Mouse (Mus musculus) kidney, adult 2 months (tissue): Measurements from ENCODE around the gene Gm33543. TPM values are rescaled to one million over a fixed set of nuclear protein-coding genes. Genes with fewer than 3 reads are reported as not detected.

Experiments
- DNase-seq: peaks from one replicate; pipeline ENCODE4 v3.0.0; 2021
- H3K27ac ChIP-seq: fragments of 200-500 bp; 2 replicates; pipeline ENCODE4 v1.5.1; 2012; ENCODE audit warnings: low read depth, low read length, control low read depth, inconsistent platforms; ENCODE audit not compliant: insufficient read depth
- H3K27me3 ChIP-seq: fragments of 200-500 bp; replicated peaks from 2 replicates; pipeline ENCODE4 v1.6.1; 2012; ENCODE audit warnings: mild to moderate bottlenecking, moderate library complexity, low read length, inconsistent platforms; ENCODE audit not compliant: control insufficient read depth, insufficient read depth
- H3K36me3 ChIP-seq: fragments of 200-500 bp; 2 replicates; pipeline ENCODE4 v1.6.1; 2012; ENCODE audit warnings: mild to moderate bottlenecking, moderate library complexity, low read length, inconsistent platforms; ENCODE audit not compliant: control insufficient read depth, insufficient read depth
- H3K4me1 ChIP-seq: fragments of 200-500 bp; 2 replicates; pipeline ENCODE4 v1.6.1; 2011; ENCODE audit warnings: low read length; ENCODE audit not compliant: control insufficient read depth, insufficient read depth
- H3K4me3 ChIP-seq: fragments of 200-500 bp; 2 replicates; pipeline ENCODE4 v1.5.1; 2011; ENCODE audit warnings: mild to moderate bottlenecking, low read depth, low read length, control low read depth; ENCODE audit not compliant: insufficient read depth
- CTCF ChIP-seq: fragments of 200-500 bp; conservative IDR thresholded peaks from 2 replicates; pipeline ENCODE4 v1.5.1; 2011; ENCODE audit warnings: low read depth, mild to moderate bottlenecking, control low read depth, low read length, moderate library complexity, mixed read lengths; ENCODE audit not compliant: insufficient read depth, insufficient read length
- POLR2A ChIP-seq: fragments of 200-500 bp; IDR thresholded peaks from one replicate; pipeline ENCODE4 v1.6.1; 2011; ENCODE audit warnings: low read depth, low read length, control low read depth
- WGBS: fragments of 180-500 bp; shearing (Covaris S2); methylation state at CpG from one replicate; pipeline ENCODE4 v1.1.7; 2018; 5-methylcytosine and 5-hydroxymethylcytosine counted together
- polyA plus RNA-seq: library from polyadenylated mRNA; depleted of rRNA; stranded (reverse); fragments of >200 nt; gene quantifications from 2 replicates; pipeline ENCODE4 v1.2.3, GENCODE M21; 2012; rRNA removed

The Gm33543 gene
- polyA plus RNA-seq, 1 experiment, result 1.9 TPM

DNA sequence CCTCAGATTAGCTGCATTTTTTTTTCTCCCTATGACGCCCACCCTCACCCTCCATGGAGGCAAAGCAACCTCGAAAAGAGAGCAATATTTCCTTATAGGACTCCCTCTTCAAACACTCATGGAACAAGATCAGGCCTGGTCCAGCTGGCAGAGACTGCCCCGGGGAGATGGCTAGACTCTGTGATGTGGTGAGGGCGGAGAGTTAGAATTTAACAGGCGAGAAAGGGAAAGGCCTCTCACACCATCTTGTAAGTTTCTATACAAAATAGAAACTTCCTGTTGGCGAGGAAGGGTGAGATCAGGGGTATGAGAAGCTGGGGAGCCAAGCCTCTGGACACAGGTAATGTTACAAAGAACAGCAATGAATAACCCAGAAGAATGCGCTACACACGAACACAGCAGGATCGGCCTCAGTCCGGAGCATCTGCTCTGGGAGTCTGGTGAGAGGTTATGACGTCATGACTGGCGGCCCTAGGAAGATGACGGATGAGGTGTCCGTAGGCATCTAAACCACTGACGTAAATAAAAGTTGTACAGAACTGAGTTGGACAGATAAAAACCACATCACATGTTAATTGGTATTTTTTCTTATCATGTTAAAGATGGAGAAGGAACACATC is 64.9 kb downstream of the Gm33543 start:
- peaks cover 32% of the 10 kb centered on the region for H3K4me1 ChIP-seq
- no peaks in the 10 kb centered on the region for H3K27me3 ChIP-seq
- peak overlapping the region; percentile 91 for H3K27ac ChIP-seq
- H3K36me3 ChIP-seq, result no peaks in the 10 kb centered on the region
- peak; percentile 68 for DNase-seq
- 54% methylated on average over 15 of the region's 15 CpGs for WGBS
- TF ChIP-seq POLR2A, result no peak
- TF ChIP-seq CTCF, result no peak
- no peak overlapping the region for H3K4me3 ChIP-seq

DNA sequence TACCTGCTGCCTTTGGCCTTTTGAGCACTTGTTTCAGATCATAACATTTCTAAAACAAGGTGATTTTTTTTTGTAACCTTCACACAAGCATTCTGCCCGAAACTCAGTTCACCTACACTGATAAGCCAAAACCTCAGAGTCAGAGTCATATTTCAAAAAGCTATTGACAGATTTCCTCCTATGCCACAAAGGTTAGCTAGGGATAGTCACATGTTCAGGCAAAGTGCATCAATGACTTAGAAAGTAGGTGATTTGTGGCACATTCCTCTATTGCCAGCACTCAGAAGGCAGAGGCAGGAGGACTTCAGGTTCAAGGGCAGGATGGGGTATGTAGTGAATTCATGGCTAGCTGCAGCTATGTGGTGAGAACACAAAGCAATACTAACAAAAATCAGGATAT is 65.7 kb downstream of the Gm33543 start:
- WGBS, result 74% methylated on average over 1 of the region's 1 CpGs
- Histone ChIP-seq H3K27me3 (no peaks in the 10 kb centered on the region), H3K27ac (peak overlapping the region; percentile 91), H3K4me1 (peaks cover 33% of the 10 kb centered on the region), H3K36me3 (no peaks in the 10 kb centered on the region), H3K4me3 (no peak overlapping the region)
- no peak for TF ChIP-seq CTCF
- no peak for TF ChIP-seq POLR2A
- DNase-seq, result no peak

DNA sequence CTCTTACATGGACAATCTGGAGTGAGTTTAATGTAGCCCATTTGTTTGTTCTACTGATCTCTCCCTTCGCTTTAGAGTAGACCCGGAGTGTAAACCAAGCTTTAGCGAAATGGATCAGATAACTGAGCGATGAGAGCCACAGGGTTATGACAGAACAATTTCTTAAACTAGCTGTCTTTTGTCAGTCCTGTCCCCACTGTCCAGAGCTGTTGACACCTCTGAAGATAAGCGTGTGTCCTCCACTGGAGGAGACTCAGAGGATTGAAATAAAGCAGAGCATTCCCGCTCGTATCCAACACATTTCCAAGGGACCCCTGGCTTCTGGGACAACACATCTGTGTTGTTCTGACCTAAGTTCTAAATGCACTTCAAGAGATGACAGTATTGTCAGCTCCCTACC is 67.9 kb downstream of the Gm33543 start:
- no peak for DNase-seq
- no peak for TF ChIP-seq POLR2A
- no peak for TF ChIP-seq CTCF
- WGBS, result 78% methylated on average over 7 of the region's 7 CpGs
- H3K27ac ChIP-seq, result peak overlapping the region; percentile 88
- no peaks in the 10 kb centered on the region for H3K36me3 ChIP-seq
- H3K4me3 ChIP-seq, result no peak overlapping the region
- H3K27me3 ChIP-seq, result no peaks in the 10 kb centered on the region
- H3K4me1 ChIP-seq, result peaks cover 31% of the 10 kb centered on the region

DNA sequence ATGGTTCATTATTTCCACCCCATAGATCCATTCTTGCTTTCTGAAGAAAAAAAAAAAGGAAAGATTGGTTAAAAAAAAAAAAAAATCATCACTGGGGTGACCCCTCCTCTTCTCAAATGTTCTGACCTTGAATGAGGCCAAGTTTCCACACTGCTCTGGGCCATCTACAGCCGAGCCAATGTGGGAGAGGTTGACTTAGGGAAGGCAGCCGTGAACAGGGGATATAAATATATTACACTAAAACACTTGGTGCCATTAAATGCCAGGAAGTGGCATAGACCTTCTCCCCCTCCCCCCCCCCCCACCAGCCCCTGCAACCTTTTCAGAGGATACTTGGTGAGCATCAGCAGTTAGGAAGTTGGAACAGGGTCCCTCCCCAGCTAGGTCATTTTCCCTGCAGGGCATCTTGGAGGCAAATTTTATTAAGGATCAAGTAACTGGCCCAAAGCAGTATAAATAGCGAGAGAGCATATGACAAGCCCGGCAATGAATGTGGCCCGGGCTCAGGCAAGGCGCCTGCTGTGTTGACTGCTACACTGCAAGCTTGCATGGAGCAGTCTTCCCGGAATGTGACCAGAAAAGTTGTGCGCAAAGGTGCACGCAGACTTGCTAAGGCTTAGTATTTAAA is 68.6 kb downstream of the Gm33543 start:
- DNase-seq, result peak; percentile 69
- TF ChIP-seq POLR2A (no peak), CTCF (no peak)
- Histone ChIP-seq H3K4me1 (peaks cover 23% of the 10 kb centered on the region), H3K36me3 (no peaks in the 10 kb centered on the region), H3K4me3 (no peak overlapping the region), H3K27me3 (no peaks in the 10 kb centered on the region), H3K27ac (peak overlapping the region; percentile 88)
- WGBS, result 51% methylated on average over 9 of the region's 9 CpGs

Other genes starting within 250 kb of the Gm33543 start
- gene Anapc15-ps, start 169.5 kb downstream of the Gm33543 start, polyA plus RNA-seq, result not detected in 2 replicates
- gene Eea1, start 97.7 kb upstream of the Gm33543 start, polyA plus RNA-seq, result 4.3 and 4.6 TPM in 2 replicates